Mouse (Mus musculus) brain, embryonic 18.5 days (tissue): Measurements from ENCODE around the gene Gm28363.
"Not testable (repeated sequence)": the region's sequence is repeated elsewhere in the genome, so short reads cannot be mapped to it uniquely, and the experiment has no call there.

ENCODE experiments used
- DNase-seq: peaks from one replicate; pipeline ENCODE4 v3.0.0-alpha.2; 2012; ENCODE audit warnings: low read depth, low spot score

Gene Gm28363

GRCm38 (mm10) chr1:117696831-117697230 lies at the start of gene Gm28363:
TSS of gene Gm28363 (plus strand) at chr1:117697131.
- not testable (repeated sequence) for DNase-seq

GRCm38 (mm10) chr1:117650236-117650635 lies 46.7 kb upstream of the Gm28363 start:
- not testable (repeated sequence) for DNase-seq
